Mouse (Mus musculus) frontal cortex, adult (tissue): Measurements from ENCODE around the gene Tex45.

Experiments used
- ATAC-seq: cut with Nextera tagmentation; 2 replicates; pipeline ENCODE4 v1.9.2; 2017; ENCODE audit warnings: mild to moderate bottlenecking, moderate library complexity, mixed read lengths; ENCODE audit not compliant: low TSS enrichment

Gene Tex45

GRCm38 (mm10) chr8:3470562-3470961 is at the start of gene Tex45:
Gene Tex45, plus strand, starts transcription at chr8:3470862.
- no peak for ATAC-seq

- ATAC-seq: no peak
Observed at GRCm38 (mm10) chr8:3421507-3421906, 49.2 kb upstream of the Tex45 start.

- ATAC-seq: no peak
Observed at GRCm38 (mm10) chr8:3425217-3425616, 45.4 kb upstream of the Tex45 start.

GRCm38 (mm10) chr8:3426211-3426610 is 44.5 kb upstream of the Tex45 start:
- ATAC-seq: no peak

- ATAC-seq: peak; percentile 71; the same call in 1 of the 2 replicates
Observed at GRCm38 (mm10) chr8:3428426-3428825, 42.2 kb upstream of the Tex45 start.

GRCm38 (mm10) chr8:3429966-3430365 is 40.7 kb upstream of the Tex45 start:
- ATAC-seq: peak; percentile 33; the same call in 1 of the 2 replicates

GRCm38 (mm10) chr8:3431113-3431512 is 39.5 kb upstream of the Tex45 start:
- ATAC-seq: no peak

GRCm38 (mm10) chr8:3436492-3436891 is 34.2 kb upstream of the Tex45 start:
- ATAC-seq: no peak

GRCm38 (mm10) chr8:3439510-3439909 is 31.2 kb upstream of the Tex45 start:
- no peak for ATAC-seq

- ATAC-seq: no peak
Observed at GRCm38 (mm10) chr8:3449226-3449625, 21.4 kb upstream of the Tex45 start.

GRCm38 (mm10) chr8:3450670-3451069 is 20.0 kb upstream of the Tex45 start:
- ATAC-seq: peak; percentile 74; the same call in 1 of the 2 replicates

GRCm38 (mm10) chr8:3451992-3452391 is 18.7 kb upstream of the Tex45 start:
- no peak for ATAC-seq

GRCm38 (mm10) chr8:3463248-3463647 is 7.4 kb upstream of the Tex45 start:
- ATAC-seq: no peak

GRCm38 (mm10) chr8:3464309-3464708 is 6.4 kb upstream of the Tex45 start:
- no peak for ATAC-seq

- ATAC-seq: peak; percentile 81
Observed at GRCm38 (mm10) chr8:3467006-3467885, 3.4 kb upstream of the Tex45 start, which contains the start of gene Pex11g. Gene Pex11g, minus strand, starts transcription at chr8:3467680.

- no peak for ATAC-seq
Observed at GRCm38 (mm10) chr8:3467886-3468545, 2.6 kb upstream of the Tex45 start.

GRCm38 (mm10) chr8:3468838-3469237 is 1.8 kb upstream of the Tex45 start:
- no peak for ATAC-seq

- 0 out of 2 replicates have a peak, but pooled peaks have one; percentile 20 for ATAC-seq
Observed at GRCm38 (mm10) chr8:3475715-3476429, 5.2 kb downstream of the Tex45 start.

- no peak for ATAC-seq
Observed at GRCm38 (mm10) chr8:3480221-3480785, 9.6 kb downstream of the Tex45 start.

GRCm38 (mm10) chr8:3481605-3482004 is 10.9 kb downstream of the Tex45 start:
- no peak for ATAC-seq

- no peak for ATAC-seq
Observed at GRCm38 (mm10) chr8:3482240-3482740, 11.6 kb downstream of the Tex45 start.

GRCm38 (mm10) chr8:3483546-3483945 is 12.9 kb downstream of the Tex45 start:
- ATAC-seq: no peak
